Mouse (Mus musculus) heart, adult 2 months (tissue): Measurements from ENCODE around the gene E2f8.

Source experiments
- CTCF ChIP-seq: fragments of 200-600 bp; IDR thresholded peaks from 2 replicates; pipeline ENCODE4 v1.8.1; 2022; ENCODE audit warnings: antibody characterized with exemption, mild to moderate bottlenecking, moderate library complexity
- EP300 ChIP-seq: fragments of 200-500 bp; IDR thresholded peaks from 2 replicates; pipeline ENCODE4 v1.6.1; 2011; ENCODE audit warnings: low read depth, low read length, control low read depth; ENCODE audit not compliant: insufficient read depth

DNA sequence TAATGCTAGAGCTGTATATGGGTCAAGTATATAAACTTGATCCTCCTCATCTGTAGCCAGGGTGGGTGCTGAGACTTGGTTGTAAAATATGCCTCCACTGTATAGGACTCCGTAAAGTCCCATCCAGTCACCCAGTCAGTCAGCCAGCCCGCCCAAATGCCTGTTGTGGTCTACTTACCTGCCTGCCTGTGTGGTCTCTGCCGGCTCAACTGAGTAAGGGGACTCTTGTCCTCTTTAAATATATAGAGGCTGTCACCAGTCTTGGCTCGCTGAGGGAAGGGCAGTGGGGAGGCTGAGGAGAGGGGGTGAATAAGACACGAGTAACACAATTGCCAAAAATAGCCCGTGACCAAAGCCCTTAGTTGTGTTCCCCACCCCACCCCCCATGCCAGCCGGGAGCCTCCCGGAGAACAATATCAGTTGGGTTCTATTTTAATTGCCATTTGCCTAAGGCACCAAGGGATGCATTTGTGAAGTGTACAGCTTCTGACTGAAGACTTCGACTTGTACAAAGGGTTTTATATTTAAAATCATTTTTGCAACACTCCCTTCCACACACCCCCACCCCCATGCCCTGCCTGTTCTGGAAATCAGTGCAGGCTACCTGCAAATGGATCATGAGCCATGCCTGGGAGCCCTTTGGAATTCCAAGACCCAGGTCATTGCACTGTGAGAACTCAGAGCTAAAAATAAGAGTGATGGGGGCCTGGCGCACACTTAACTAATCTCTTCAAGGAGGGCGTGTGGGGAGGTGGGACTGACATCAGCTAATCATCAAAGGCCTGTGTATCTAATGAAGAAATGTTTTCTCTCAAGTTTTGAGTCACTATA, 33.4 kb downstream of the E2f8 start, which contains the start of gene Csrp3:
- TF ChIP-seq CTCF (no peak), EP300 (peak; percentile 60; the same call in 1 of the 2 replicates)
